Mouse (Mus musculus) neural tube, embryonic 14.5 days (tissue): ENCODE results near the gene Agap1. TPM values are rescaled to one million over a fixed set of nuclear protein-coding genes. Genes with fewer than 3 reads are reported as not detected.
A peak's percentile ranks its signal among the peaks of the same experiment; 100 is the strongest.

Experiments used
- ATAC-seq: fragments of 200-750 bp; cut with Nextera tagmentation; 2 replicates; pipeline ENCODE4 v1.8.0; 2017; ENCODE audit warnings: low read depth, mild to moderate bottlenecking, moderate TSS enrichment, moderate library complexity
- H3K27ac ChIP-seq: fragments of 300-500 bp; sonication (generic); 2 replicates; pipeline ENCODE4 v1.5.1; 2014; ENCODE audit warnings: low read depth, mild to moderate bottlenecking, control low read depth, low read length, moderate library complexity, mixed read lengths
- H3K27me3 ChIP-seq: fragments of 300-500 bp; sonication (generic); 2 replicates; pipeline ENCODE4 v1.6.1; 2014; ENCODE audit warnings: low read length; ENCODE audit not compliant: control insufficient read depth, insufficient read depth
- H3K36me3 ChIP-seq: fragments of 300-500 bp; sonication (generic); 2 replicates; pipeline ENCODE4 v1.6.1; 2014; ENCODE audit warnings: low read length, mixed read lengths; ENCODE audit not compliant: control insufficient read depth, insufficient read depth
- H3K4me1 ChIP-seq: fragments of 300-500 bp; sonication (generic); 2 replicates; pipeline ENCODE4 v1.6.1; 2014; ENCODE audit warnings: low read length; ENCODE audit not compliant: control insufficient read depth, insufficient read depth
- H3K4me2 ChIP-seq: fragments of 300-500 bp; sonication (generic); 2 replicates; pipeline ENCODE4 v1.6.1; 2014; ENCODE audit warnings: mild to moderate bottlenecking, low read depth, low read length, control low read depth
- H3K4me3 ChIP-seq: fragments of 300-500 bp; sonication (generic); 2 replicates; pipeline ENCODE4 v1.5.1; 2014; ENCODE audit warnings: low read depth, low read length, control low read depth, mixed read lengths
- H3K9ac ChIP-seq: fragments of 300-500 bp; sonication (generic); replicated peaks from 2 replicates; pipeline ENCODE4 v1.6.1; 2014; ENCODE audit warnings: low read depth, mild to moderate bottlenecking, control low read depth, low read length, mixed read lengths
- H3K9me3 ChIP-seq: fragments of 300-500 bp; sonication (generic); 2 replicates; pipeline ENCODE4 v1.6.1; 2016; ENCODE audit warnings: low read length; ENCODE audit not compliant: control insufficient read depth
- WGBS: fragments of 180-500 bp; shearing (Covaris S2); extraction: QIAGEN DNeasy Blood & Tissue Kit; methylation state at CpG from one replicate; pipeline ENCODE4 v1.1.7; 2014; 5-methylcytosine and 5-hydroxymethylcytosine counted together
- polyA plus RNA-seq: library from polyadenylated mRNA; unstranded; fragments of >200 nt; fragmentation: Nextera tagmentation; extraction: Ambion mirVana; gene quantifications from 2 replicates; pipeline ENCODE4 v1.2.1, GENCODE M21; 2014

The Agap1 gene
- polyA plus RNA-seq, 1 experiment from 2014 or later = 76.4 TPM

DNA sequence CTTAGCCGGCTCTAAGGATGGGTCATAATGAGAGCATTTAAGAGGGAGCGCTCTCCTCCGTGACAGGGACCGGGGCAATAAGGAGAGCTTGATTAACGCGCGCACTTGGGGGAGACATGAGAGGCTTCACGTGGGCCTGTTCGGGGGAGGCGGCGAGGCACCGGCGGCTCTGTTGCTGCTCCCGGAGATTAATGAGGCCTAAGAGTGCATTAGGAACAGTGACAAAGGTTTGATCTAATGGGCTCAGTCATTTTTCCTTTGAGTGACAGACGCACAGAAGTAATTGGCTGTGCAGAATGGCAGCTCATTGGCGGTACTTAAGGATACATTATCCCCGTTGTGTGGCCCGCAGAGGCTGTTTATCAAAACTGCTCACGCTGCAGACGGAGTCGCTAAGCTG, 296.3 kb downstream of the Agap1 start:
- H3K9me3 ChIP-seq = no peaks in the 10 kb centered on the region
- H3K4me1 ChIP-seq = peaks cover 22% of the 10 kb centered on the region
- H3K27ac ChIP-seq = 0 out of 2 replicates have a peak overlapping the region, but pooled peaks have one; percentile 28
- H3K36me3 ChIP-seq = no peaks in the 10 kb centered on the region
- peak; percentile 89 for ATAC-seq
- no peak overlapping the region for H3K9ac ChIP-seq
- peak overlapping the region; percentile 30; the same call in 1 of the 2 replicates for H3K4me2 ChIP-seq
- H3K27me3 ChIP-seq = no peaks in the 10 kb centered on the region
- WGBS = 8% methylated on average over 21 of the region's 21 CpGs
- H3K4me3 ChIP-seq = no peak overlapping the region

DNA sequence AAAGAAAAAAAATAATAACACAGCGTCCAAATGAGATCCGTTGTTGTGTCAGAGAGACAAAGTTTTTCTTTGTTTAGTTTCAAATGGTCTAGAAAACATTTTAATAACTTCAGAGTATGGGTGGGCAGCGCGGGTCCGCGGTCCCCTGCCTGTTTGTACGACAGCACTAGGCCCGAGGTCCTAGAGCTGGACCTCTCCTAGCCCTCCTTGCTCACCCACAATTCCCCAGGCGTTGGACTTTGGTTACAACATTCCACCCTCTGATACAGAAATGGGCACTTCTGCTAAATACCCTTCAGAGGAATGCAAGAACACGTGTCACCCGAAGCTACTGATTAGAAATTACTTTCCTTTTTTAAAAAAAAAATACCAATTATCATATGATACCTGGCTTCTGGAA, 296.7 kb downstream of the Agap1 start:
- Histone ChIP-seq H3K9ac (no peak overlapping the region), H3K4me2 (peak overlapping the region; percentile 30; the same call in 1 of the 2 replicates), H3K9me3 (no peaks in the 10 kb centered on the region), H3K4me1 (peaks cover 26% of the 10 kb centered on the region), H3K36me3 (no peaks in the 10 kb centered on the region), H3K27me3 (no peaks in the 10 kb centered on the region), H3K27ac (0 out of 2 replicates have a peak overlapping the region, but pooled peaks have one; percentile 28), H3K4me3 (no peak overlapping the region)
- ATAC-seq = peak; percentile 36; the same call in 1 of the 2 replicates
- WGBS = 36% methylated on average over 11 of the region's 11 CpGs

DNA sequence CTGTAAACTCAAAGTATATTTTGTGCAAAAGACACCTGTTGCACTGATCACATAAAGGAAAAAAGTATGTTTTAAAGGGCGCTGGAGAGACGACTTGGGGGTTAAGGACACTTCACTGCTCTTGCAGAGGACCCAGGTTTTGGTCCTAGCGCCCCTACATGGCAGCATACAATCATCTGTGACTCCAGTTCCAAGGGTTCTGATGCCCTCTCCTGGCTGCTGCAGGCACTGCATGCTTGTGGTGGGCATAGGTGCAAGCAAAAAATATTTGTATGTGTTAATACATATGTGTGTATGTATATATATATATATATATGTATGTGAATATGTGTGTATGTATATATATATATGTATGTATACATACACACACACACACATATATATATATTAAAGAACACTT, 298.1 kb downstream of the Agap1 start:
- Histone ChIP-seq H3K4me2 (no peak overlapping the region), H3K4me1 (peaks cover 30% of the 10 kb centered on the region), H3K27me3 (no peaks in the 10 kb centered on the region), H3K9me3 (no peaks in the 10 kb centered on the region), H3K36me3 (no peaks in the 10 kb centered on the region), H3K27ac (no peak overlapping the region), H3K9ac (no peak overlapping the region), H3K4me3 (no peak overlapping the region)
- WGBS = 100% methylated on average over 3 of the region's 3 CpGs
- ATAC-seq = no peak

GRCm38 (mm10) chr1:89755358-89755757, 300.8 kb downstream of the Agap1 start:
- Histone ChIP-seq H3K27ac (no peak overlapping the region), H3K9me3 (no peaks in the 10 kb centered on the region), H3K4me2 (no peak overlapping the region), H3K36me3 (no peaks in the 10 kb centered on the region), H3K4me3 (no peak overlapping the region), H3K27me3 (no peaks in the 10 kb centered on the region), H3K9ac (no peak overlapping the region), H3K4me1 (peaks cover 24% of the 10 kb centered on the region)
- ATAC-seq = no peak
- whole genome bisulfite sequencing = 14% methylated on average over 12 of the region's 12 CpGs

DNA sequence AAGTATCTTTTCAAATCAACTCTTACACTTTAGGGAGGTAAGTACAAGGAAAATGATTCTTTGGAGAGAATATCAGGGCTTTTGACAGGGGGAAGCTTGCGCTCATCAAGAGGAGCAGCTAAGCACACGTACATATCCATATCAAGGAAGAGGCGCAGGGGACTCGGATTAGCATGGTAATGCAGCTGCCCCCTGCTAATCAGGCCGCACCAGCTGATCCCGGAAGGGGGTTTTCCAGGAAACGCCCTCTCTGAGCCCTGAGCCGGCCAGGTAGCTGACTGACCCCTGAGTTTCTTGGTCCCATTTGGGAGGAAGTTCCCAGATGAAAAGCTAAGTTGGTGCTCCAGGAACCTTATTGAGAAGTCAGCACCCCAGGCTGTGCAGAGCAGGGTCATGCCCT, 301.8 kb downstream of the Agap1 start:
- H3K36me3 ChIP-seq = no peaks in the 10 kb centered on the region
- H3K9ac ChIP-seq = no peak overlapping the region
- no peak overlapping the region for H3K4me2 ChIP-seq
- no peaks in the 10 kb centered on the region for H3K9me3 ChIP-seq
- H3K27ac ChIP-seq = no peak overlapping the region
- ATAC-seq = no peak
- 26% methylated on average over 8 of the region's 8 CpGs for WGBS
- peaks cover 14% of the 10 kb centered on the region; the same call in 1 of the 2 replicates for H3K4me1 ChIP-seq
- no peaks in the 10 kb centered on the region for H3K27me3 ChIP-seq
- H3K4me3 ChIP-seq = no peak overlapping the region

DNA sequence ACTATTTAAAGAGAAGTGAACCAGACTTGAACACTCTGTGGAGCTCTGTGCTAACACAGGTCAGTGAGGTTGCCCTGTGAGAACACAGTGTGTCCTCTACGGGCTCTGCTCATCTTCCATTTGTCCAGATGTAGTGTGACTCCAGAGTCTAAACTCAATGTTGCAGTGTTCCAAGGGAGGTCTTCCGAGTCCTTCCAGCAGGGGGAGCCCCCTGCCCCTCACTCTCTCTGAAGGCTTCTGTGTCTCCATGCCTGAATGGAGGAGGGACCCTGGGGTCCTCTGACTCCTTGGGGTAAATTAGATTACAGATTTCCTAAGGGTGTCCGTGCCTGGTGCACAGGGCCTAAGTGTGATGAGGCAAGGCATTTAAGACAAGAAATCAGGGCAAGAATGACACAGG, 302.9 kb downstream of the Agap1 start:
- ATAC-seq = no peak; the same call in 1 of the 2 replicates
- 32% methylated on average over 3 of the region's 3 CpGs for WGBS

GRCm38 (mm10) chr1:89763912-89764311, 309.3 kb downstream of the Agap1 start:
- H3K4me1 ChIP-seq = peaks cover 12% of the 10 kb centered on the region; the same call in 1 of the 2 replicates
- no peaks in the 10 kb centered on the region for H3K27me3 ChIP-seq
- no peak for ATAC-seq
- H3K36me3 ChIP-seq = no peaks in the 10 kb centered on the region
- H3K9ac ChIP-seq = no peak overlapping the region
- 10% methylated on average over 3 of the region's 3 CpGs for WGBS
- H3K9me3 ChIP-seq = no peaks in the 10 kb centered on the region
- no peak overlapping the region for H3K4me3 ChIP-seq
- no peak overlapping the region for H3K4me2 ChIP-seq
- no peak overlapping the region for H3K27ac ChIP-seq

More for the DNA sequence above, 302.9 kb downstream of the Agap1 start:
- H3K27me3 ChIP-seq = no peaks in the 10 kb centered on the region
- no peak overlapping the region for H3K4me3 ChIP-seq
- no peaks in the 10 kb centered on the region for H3K36me3 ChIP-seq
- H3K9ac ChIP-seq = no peak overlapping the region
- H3K27ac ChIP-seq = no peak overlapping the region
- H3K9me3 ChIP-seq = no peaks in the 10 kb centered on the region
- peaks cover 13% of the 10 kb centered on the region; the same call in 1 of the 2 replicates for H3K4me1 ChIP-seq
- H3K4me2 ChIP-seq = no peak overlapping the region

DNA sequence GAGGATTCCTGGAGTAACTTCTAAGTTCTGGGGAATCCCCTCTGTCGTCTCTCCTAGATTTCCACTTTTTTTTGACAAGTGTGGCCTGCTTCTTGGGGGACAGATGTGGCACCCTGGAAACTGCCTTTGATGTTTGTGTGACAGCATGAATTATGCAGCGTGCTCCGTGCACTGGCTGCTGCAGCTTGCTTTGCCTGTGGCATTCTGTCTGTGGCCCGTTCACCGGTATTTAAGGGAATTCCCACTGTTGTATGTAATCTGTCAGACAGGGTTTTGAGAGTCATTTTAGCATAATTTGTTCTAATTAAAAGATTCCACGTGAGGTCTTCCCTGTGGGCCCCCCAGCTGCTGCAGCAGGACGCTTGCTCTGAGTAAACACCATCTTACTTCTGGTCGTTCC, 312.3 kb downstream of the Agap1 start:
- Histone ChIP-seq H3K4me2 (no peak overlapping the region), H3K4me3 (no peak overlapping the region)
- no peak for ATAC-seq

GRCm38 (mm10) chr1:89769641-89770040, 315.0 kb downstream of the Agap1 start:
- peaks cover 12% of the 10 kb centered on the region; the same call in 1 of the 2 replicates for H3K4me1 ChIP-seq
- WGBS = 43% methylated on average over 4 of the region's 4 CpGs
- no peaks in the 10 kb centered on the region for H3K36me3 ChIP-seq
- no peak overlapping the region for H3K9ac ChIP-seq
- H3K27me3 ChIP-seq = no peaks in the 10 kb centered on the region
- no peak overlapping the region for H3K4me3 ChIP-seq
- no peaks in the 10 kb centered on the region for H3K9me3 ChIP-seq
- H3K4me2 ChIP-seq = no peak overlapping the region
- no peak overlapping the region for H3K27ac ChIP-seq
- no peak for ATAC-seq

More for the DNA sequence above, 312.3 kb downstream of the Agap1 start:
- Histone ChIP-seq H3K27me3 (no peaks in the 10 kb centered on the region), H3K27ac (no peak overlapping the region), H3K9me3 (no peaks in the 10 kb centered on the region), H3K9ac (no peak overlapping the region), H3K36me3 (no peaks in the 10 kb centered on the region), H3K4me1 (peaks cover 16% of the 10 kb centered on the region; the same call in 1 of the 2 replicates)
- 32% methylated on average over 8 of the region's 8 CpGs for WGBS
